Mouse (Mus musculus) MEL-GATA-1-ER (cell line): ENCODE measurements around the gene Rpusd1.
"Not testable (repeated sequence)": the region's sequence is repeated elsewhere in the genome, so short reads cannot be mapped to it uniquely, and the experiment has no call there.

ENCODE experiments used
- DNase-seq: peaks from one replicate; pipeline ENCODE4 v3.0.0-alpha.2; 2012; ENCODE audit warnings: low read depth; ENCODE audit errors: extremely low read depth

The Rpusd1 gene

DNA sequence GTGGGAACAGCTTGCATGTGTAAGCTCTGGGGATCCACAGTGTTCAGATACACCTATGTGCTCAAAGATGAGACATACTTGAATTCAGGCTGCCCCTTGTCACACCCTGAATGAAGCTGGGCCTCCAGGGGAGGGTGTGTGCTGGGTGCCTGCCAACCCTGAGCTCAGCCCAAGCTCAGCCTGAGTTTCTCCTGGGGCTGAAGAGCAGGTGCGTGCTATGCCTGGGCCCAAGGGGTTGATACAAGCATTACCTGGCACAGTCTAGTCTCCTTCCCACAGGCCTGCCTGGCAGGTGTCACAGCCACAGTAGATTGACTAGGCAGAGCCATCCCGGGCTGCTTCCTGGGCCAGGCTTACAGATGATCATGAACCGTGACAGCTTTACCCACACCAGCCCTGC lies 8.3 kb downstream of the Rpusd1 start, which contains the start of gene Mslnl:
Mslnl (plus strand) TSS at position 298 of the 400 bp plus-strand sequence.
- DNase-seq, result no peak

DNA sequence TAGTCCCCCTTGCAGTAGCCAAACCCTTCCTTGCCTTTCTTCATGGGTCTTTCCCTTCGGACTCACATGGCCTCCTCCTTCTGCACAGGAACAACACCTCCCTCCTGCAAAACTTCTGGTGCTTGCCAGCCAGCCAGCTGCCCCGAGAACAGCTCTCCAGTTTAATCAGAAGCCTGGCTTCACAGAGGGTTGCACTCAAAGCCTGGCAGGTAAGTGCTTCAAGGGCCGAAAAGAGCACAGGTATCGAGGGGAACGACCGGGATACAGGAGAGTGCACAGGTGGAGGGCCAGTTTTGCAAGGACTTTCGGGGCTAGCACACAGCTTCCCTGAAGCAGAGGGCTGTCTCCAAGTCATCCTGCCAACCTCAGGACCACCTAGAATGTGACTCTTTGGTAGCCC lies 11.4 kb downstream of the Rpusd1 start:
- DNase-seq, result no peak

DNA sequence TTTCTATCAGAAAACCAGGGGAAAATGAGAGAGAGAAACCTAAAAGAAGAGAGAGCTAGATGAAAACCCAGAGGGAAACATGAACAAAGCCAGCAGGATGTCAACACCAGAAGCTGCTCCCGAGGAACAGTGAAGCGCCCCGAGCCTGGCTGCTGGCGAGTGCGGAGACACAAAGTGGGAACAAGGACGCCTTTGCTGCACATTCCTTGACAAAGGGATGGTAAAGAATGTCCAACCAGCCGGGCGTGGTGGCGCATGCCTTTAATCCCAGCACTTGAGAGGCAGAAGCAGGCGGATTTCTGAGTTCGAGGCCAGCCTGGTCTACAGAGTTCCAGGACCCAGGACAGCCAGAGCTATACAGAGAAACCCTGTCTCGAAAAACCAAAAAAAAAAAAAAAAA lies 14.0 kb downstream of the Rpusd1 start:
- DNase-seq, result not testable (repeated sequence)

DNA sequence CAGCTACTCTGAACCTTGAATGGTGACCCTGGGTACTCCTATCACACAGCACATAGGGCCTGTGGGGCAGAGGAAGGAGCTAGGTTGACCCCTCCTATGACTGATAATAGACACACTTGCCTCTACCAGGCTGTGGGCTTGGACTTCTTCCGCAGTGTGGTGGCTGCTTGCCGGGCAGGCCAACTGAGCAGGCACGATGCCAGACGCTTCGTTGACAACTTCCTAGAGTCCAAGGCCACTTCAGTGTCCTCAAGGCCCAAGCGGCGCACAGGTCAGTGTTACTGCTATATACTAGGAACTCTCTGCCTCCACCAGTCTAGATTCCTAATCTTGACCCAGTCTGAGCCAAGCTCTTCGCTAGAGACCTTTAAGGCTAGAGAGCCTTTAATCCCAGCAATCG lies 16.4 kb downstream of the Rpusd1 start:
- DNase-seq, result no peak

DNA sequence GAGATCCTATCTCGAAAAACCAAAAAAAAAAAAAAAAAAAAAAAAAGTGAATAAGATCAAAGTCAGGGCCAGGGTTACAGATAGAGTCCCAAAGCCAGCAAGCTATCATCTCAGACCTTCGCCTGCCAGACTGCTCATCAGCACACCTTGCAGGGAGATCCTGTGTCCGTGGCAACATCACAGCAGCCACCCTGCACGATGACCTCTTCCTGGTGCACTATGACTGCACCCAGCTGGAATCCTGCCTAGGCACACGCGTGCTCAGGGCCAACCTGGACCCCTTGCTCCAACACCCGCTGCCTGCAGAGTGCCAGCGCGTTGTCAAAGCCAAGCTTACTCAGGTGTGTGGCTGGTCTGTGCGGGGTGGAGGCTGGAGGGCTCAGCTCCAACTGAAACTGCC lies 16.8 kb downstream of the Rpusd1 start:
- no peak for DNase-seq

DNA sequence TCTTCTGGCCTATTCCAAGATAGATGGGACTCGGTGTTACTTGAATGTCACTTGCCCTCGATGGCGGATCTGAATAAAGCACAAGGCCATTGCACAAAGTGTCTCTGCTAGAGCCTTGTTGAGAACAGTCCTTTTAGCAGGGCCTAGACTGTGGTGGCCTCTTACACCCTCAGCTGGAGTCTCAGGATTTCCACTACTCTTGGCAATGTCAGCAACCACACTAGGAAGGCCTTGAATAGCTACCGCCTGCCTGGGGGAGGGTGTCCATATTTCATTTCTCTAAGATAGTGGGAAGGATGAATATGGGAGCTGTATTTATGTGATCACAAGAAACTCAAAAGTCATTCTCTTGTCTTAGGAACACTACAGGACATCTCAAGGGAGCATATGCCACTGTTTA lies 20.8 kb downstream of the Rpusd1 start:
- no peak for DNase-seq

DNA sequence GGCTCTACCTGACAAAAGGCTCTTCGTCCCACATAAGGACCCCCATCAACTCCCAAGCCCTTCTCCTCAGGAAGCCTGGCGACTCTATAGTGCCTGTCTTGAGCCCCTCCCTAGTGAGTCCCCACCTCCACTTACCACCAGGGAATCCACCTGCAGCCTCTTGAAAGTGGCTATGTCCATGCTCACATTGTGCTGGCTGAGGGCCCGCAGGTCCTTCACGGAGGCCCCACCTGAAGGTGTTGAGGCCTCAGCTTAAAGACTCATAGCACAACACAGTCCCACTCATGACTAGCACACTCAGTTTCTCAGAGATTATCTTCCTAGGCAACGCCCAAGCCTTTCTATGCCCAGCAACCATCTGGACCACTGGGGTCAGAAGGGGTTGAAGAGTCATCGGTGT lies 21.8 kb downstream of the Rpusd1 start:
- no peak for DNase-seq

DNA sequence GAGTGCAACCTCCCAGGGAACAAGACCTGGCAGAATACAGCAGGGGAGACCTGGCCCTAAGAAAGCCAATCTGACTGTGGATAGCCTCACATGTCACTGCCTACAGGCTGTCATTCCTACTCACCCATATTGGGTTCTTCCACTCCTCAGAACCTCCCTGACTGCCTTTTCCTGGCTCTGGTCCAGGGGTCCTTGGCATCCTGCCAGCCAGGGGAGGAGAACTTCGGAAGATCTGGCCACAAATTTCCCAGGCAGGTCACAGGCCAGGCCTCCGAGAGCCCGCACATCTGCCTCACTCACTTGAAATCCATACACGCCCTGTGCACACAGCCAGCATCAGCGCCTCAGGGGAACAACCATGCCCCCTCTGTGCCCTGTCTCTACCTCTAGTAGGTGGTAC lies 24.0 kb downstream of the Rpusd1 start:
- no peak for DNase-seq

DNA sequence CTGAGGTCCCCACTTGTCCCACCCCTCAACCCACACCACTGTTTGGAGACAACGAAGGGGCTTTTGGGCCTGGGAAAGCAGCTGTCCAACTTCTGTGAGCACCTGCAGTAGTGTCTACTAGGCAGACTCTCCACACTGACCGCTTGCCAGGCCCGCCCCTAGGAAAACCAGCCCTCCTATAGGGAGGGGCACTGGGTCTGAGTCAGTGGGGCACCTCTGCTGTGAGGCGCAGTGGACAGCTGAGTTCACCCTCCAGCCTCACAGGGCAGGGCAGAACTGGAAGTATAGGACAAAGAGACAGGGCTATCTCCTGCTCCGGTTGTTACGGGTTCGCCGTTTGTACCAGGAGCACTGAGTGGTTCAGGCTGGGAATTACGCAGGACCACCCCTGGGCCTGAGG lies 26.8 kb downstream of the Rpusd1 start, which contains the start of gene Msln:
Msln (minus strand) TSS at position 138 of the 400 bp plus-strand sequence.
- DNase-seq, result no peak

DNA sequence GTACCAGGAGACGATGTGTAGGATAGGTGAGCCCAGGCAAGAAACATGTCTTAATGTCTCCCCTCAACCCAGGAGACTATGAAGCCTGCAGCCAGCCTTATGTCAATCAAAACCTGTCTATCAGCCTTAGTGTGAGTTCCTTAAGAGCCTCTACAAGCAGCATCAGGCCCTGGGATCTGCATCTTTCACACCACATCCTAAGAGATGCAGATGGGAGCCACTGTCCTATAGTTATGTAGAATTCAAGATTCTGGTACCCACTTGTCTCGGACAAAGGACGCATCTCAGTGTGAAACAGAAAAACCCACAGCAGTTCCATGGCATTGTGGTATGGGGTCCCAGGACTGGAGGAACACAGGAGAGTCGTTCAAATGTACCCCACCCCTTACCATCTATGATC lies 27.6 kb downstream of the Rpusd1 start:
- DNase-seq, result no peak

DNA sequence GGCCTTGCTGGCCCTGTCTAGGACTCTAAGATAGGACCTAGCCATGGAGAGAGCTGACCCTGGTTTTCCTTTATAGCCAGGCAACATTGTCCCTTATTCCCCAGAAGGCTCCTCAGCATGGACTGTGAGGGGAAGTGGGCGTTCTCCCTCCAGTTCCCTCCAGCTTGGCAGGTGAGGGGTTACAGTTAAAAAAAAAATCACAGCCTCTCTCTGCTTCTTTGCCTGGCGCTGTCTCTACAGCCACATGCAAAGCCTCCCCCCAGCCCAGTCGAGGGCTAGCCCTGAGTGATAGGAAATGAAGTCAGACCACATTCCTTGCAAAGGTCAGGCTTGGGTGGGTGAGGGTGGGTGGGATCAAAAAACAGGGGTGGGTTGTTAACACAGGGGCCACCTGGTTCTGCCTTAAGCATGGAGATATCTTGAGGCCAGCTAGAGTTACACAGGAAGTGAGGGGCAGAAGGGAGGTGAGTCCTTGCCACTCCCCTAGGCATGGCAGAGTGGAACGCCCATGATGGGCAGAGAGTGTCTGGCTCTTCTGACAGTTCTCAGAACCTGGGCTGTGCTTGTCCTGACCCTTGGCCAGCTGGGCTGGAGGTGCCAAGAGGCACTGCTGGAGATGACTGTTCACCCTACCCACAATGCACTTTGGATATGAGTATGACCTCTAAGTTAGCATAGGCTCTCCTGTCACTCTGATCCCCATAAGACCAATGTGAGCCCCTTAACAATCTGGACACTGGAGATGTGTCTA lies 28.3 kb downstream of the Rpusd1 start:
- DNase-seq, result no peak

DNA sequence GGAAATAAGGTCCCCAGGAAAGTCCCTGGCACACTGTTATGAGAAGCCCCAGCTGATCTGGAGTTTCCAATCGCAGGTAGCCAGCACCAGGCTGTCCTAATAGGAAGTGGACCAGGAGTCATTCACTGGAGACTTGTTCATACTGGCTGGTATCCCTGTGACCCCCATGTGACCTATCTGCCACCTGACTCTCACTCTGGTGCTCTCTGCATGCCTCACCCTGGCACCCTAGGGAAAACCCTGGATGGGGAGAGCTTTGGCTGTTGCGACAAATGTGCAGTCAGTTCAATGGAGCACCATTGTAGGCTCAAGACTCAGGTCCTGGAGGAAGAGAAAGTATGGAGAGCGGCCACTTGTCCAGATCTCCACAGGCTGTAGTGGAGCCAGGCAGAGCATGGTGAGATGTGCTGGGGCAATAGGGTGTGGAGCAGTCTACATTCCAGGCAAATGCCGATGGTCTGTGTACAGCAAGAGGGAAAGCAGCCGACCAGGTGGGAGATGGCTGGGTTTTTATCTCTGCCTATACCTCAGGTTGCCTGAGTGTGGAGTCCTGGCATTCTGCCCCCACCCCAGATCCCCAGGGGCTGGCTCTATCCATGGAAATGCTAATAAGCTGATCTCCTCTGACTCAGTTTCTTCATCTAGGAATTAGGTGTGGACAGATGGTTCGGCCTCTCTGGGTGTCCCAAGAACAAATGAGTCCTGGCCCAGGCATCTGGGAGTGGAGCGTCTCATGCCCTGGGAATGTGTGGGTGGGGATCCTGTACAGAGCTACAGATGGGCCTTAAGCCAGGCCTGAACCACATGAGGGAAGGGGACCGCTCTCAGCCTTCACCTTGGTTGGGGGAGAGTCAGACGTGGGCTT lies 29.1 kb downstream of the Rpusd1 start:
- no peak for DNase-seq

DNA sequence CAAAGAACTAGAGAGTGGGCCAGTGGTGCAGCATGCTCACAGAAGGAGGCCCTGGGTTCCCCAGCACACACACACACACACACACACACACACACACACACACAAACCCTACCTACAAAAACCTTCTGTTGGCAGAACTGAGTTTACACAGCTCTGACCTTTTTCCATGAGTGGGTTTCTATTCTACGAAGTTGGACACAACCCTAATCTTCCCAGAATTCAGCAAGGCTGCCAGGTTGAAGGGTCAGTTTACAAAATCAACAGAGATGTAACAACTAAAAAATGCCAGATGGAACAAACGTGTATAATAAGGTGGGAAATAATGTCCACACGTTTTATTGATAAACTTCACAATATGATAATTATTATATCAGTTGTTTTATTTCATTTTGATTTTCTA lies 30.2 kb downstream of the Rpusd1 start:
- no peak for DNase-seq

DNA sequence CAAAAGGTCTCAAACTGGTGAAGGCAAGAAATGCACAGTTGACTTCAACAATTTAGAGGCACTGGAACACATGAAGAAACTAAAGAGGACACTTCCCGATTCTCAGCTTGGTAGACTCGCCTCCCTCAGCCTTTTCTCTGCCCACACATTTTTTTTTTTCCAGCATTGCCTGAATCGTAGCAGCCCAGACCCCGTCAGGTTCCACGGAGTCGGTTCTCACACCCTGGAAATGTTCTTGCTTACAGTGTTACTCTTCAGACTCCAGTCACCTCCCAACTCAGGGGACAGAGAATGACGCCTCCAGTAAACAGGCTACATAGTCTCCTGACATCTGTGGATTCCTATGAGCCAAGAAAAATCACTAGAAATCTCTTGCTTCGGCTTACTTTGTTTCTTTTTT lies 32.7 kb downstream of the Rpusd1 start:
- DNase-seq, result no peak

DNA sequence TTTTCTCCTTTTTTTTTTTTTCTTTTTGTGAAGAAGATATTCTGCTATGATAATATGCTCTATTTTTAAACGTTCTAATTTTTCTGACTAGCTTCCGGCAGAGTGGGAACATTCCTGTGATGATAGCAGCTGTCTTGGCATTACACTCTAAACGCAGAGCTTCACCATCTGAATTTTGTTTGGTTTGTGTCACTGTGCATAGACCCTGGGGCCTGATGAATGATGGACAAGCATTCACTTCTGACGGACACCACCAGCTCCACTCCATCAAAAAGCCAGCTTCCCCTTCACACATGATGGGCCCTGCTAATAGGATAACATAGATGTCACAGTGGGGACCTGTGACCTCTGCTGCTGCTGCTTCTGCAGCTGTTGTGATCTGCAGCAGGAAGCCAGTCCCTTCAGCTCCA lies 34.1 kb downstream of the Rpusd1 start:
- DNase-seq, result no peak

DNA sequence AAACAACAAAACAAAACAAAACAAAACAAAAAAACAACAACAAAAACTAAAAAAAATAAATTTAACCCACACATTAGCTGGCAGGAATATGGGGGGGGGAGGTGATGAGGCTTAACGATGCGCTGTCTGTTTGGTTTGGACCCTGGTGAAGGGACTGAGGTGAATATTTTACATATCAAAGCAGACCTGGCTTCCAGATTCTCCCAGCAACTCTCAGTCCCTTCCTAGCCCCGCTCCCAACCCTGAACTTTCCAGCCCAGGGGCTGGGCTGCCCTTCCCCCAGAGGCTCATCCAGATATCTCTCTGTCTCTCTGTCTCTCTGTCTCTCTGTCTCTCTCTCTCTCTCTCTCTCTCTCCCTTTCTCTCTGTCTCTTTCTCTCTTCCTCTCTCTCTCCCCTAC lies 35.1 kb downstream of the Rpusd1 start:
- DNase-seq, result no peak

DNA sequence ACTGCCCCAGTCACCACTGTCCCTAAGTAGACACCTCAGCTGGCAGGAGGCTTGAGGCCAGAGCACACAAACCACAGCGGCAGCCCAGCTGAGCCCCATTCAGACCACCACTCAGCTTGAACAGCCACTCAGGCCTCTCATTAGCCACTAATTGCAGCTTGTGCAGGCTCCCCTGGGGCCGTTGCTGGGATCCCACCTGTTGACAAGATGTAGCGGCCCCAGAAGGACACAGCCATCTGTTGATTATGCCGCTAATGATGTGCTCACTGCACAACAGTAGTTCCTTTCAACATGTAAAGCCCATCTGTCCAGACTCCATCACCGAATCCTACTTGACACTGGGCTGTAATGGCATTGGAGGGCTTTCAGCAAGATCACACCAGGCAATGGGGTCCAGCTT lies 38.4 kb downstream of the Rpusd1 start:
- no peak for DNase-seq

DNA sequence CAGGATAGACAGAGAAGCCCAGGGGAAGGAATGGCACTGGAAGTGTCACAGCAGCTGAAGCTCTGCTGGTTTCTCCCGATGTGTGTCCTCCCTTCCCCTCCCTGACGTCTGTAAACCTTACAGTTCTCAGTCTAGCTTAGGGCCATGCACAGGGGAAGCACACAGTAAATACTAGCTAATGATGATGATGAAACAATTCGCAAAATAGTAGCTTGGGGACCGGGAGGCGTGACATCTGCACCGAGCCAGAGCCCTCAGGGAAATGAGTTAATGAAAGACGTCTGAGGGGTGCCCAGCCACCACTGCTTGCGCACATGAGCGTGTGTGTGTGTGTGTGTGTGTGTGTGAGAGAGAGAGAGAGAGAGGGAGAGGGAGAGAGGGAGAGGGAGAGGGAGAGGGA lies 41.9 kb downstream of the Rpusd1 start:
- no peak for DNase-seq

DNA sequence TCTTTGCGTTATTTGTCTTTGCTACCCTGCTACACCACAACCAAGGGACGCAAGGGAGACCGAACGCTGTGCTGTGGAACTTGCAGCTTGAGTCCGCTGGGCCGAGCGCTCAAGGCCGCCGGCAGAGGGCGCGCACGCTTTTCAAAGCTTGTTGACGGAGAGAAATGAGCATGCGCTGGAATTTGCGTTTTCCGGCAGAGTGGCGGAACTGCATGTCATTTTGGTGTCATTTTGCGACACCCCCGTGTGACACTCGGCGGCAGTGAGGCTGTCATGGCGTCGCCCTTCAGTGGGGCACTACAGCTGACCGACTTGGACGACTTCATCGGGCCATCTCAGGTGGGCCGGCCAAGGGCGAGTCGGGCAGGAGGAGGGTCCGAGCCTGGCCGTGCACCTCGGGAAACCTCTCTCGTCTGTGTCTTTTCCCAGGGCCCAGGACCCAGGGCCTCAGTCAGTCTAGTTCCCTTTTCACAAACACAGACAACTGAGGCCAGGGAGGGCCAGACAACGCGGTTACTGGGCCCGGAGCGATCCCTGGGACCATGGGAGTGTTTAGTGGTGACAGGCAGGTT lies 46.2 kb downstream of the Rpusd1 start, which contains the start of gene Narfl:
Narfl (plus strand) TSS at position 228 of the 572 bp plus-strand sequence.
- peak; percentile 89 for DNase-seq

DNA sequence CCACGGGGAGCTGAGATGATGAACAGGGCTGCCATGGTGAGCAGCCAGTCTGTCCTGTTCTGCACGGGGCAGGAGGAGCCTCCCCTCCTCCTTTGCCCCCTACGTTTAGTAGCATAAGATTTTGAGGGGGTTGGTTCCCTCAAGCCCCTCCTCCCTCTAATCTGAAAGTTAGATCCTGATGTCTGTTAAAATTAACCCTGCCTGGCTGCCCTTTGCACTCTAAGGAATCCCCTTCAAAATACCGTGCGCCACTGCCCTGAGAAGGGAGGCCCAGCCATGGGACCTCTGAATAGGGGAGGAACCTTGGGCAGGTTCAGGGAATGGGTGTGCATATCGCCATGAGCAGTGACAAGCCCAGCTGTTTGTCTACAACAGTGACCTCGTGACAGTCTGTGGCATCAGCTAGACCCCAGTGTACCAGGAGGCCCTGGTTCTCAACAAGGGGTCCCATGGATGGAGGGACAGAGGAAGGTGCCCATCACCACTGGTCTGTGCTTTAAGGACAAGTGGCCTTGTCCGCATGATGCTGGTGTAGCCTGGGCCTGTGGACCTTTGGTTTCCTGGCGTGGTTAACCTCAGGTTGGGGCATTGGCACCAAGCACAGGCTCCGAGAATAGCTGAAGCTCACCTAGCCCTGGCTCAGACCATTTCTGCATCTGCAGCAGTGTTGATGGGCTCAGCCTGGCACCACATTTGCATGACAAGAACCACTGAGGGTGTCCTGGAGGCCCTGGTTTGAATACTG lies 48.0 kb downstream of the Rpusd1 start:
- no peak for DNase-seq

DNA sequence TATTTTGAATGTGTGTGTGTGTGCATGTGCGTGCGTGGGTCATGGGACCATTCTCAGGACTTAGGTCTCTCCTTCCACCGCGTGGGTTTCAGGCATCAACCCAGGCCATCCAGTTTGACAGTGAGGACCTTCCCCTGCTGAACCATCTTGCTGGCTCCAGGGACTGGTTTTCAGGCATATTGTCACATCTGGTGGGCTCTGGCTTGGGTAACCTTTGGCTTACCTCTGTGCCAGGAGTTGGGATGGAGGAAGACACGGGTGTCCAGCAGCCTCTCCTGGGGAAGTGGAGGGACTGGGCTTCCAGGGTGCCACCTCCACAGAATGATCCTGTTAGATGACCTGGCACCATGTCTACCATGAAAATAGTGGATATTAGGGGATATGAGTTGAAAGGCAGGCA lies 50.5 kb downstream of the Rpusd1 start:
- DNase-seq, result no peak
